Comparison of ENCODE assay signal across 14 mouse cellular contexts in the genomic region with DNA sequence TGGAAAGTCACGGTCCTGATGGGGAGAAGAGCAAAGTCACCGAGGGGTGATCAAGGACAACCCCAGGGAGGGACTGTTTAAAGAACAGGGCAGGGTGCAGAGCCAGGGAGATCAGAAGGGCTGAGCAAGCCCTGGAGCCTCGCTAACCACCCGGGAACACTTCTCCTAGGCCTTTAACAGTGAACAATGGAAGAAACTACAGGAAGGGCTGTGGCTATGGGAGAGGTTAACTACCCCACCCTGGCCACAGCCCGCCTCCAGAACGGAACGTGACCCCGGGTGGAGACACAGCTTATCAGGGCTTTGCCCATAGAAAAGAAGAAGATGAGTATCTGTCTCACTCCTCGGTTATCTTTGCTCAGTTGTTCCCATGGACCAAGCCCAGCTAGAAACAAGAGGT. TPM values are rescaled to one million over a fixed set of nuclear protein-coding genes. Genes with fewer than 3 reads are reported as not detected.
"Had no signal": no experiment of that assay in that cellular context is flagged by ENCODE, and none has a peak within 500 bp of the region (broad histone marks: within the 10 kb centered on the region; RNA-seq: fewer than 3 reads in every experiment).

No protein-coding gene starts in this region.

- H3K9me3 ChIP-seq: kidney, embryonic 15.5 days; limb, embryonic 10.5 days; liver, embryonic 15.5 days; lung, embryonic 15.5 days; midbrain, embryonic 15.5 days; neural tube, embryonic 13.5 days had no signal

- ATAC-seq: midbrain, embryonic 15.5 days had no signal

- H3K4me1 ChIP-seq: lung, embryonic 15.5 days; midbrain, embryonic 15.5 days; neural tube, embryonic 13.5 days had no signal

- DNase-seq: kidney, adult 2 months; kidney, postnatal 14 days; right cerebral cortex, postnatal 25 days; thymus, adult 18-20 months; thymus, postnatal 25 days had no signal

- H3K4me3 ChIP-seq: kidney, embryonic 15.5 days; limb, embryonic 10.5 days; liver, embryonic 15.5 days; lung, embryonic 15.5 days; midbrain, embryonic 15.5 days; neural tube, embryonic 13.5 days had no signal

- H3K36me3 ChIP-seq: kidney, embryonic 15.5 days; limb, embryonic 10.5 days; liver, embryonic 15.5 days; lung, embryonic 15.5 days; midbrain, embryonic 15.5 days; neural tube, embryonic 13.5 days had no signal

- H3K4me2 ChIP-seq: kidney, embryonic 15.5 days; liver, embryonic 11.5 days; liver, embryonic 15.5 days; lung, embryonic 15.5 days; midbrain, embryonic 11.5 days; midbrain, embryonic 15.5 days; neural tube, embryonic 13.5 days had no signal

- H3K9ac ChIP-seq: kidney, embryonic 15.5 days; liver, embryonic 15.5 days; lung, embryonic 15.5 days; midbrain, embryonic 15.5 days; neural tube, embryonic 13.5 days had no signal

- H3K27ac ChIP-seq: kidney, embryonic 15.5 days; limb, embryonic 10.5 days; liver, embryonic 15.5 days; lung, embryonic 15.5 days; macrophage; midbrain, embryonic 15.5 days; neural tube, embryonic 13.5 days had no signal

- H3K27me3 ChIP-seq: kidney, embryonic 15.5 days; liver, embryonic 15.5 days; lung, embryonic 15.5 days; midbrain, embryonic 15.5 days; neural tube, embryonic 13.5 days had no signal

RNA-seq across cellular contexts. Expression of gene Map3k7cl, which starts 50.9 kb away (rescaled TPM):
- polyA plus RNA-seq: limb, embryonic 10.5 days; liver, embryonic 11.5 days; liver, embryonic 15.5 days; macrophage; midbrain, embryonic 11.5 days; neural tube, embryonic 13.5 days had no signal
